Mouse (Mus musculus): ENCODE results near the gene Sae1. TPM values are rescaled to one million over a fixed set of nuclear protein-coding genes. Genes with fewer than 3 reads are reported as not detected.

Gene Sae1
- polyA plus RNA-seq, 1 experiment from 2014 or later, result 98.0 TPM

DNA sequence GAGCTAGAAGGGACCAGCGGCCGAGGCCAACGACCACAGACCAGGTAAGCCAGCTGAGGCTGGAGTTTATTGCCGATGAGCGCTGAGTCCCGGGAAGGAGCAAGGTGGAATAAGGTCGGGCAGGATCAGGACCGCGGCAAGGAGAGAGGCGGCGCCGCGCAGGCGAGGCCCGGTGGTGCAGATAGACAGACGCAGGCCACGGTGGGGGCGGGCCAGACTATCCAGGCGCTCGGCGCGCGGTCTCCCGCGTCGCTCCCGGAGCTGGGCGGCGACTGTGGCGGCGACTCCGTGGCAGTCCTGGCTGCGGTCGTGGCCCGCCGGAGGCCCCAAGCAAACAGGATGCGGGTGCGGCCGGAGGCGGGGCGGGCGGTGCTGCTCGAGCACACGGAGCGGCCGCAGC, 114.9 kb downstream of the Sae1 start:
- H3K4me3 ChIP-seq (replicated peaks), result peak overlapping the region; percentile 82
- peak overlapping the region; percentile 80 for H3K9ac ChIP-seq
- under 1% methylated on average over 46 of the region's 46 CpGs for WGBS (ENCODE audit: insufficient replicate concordance)
- ATAC-seq (ENCODE audit: insufficient read depth), result peak; percentile 76
- peak overlapping the region; percentile 98 for H3K27ac ChIP-seq (replicated peaks)
- peaks cover 57% of the 10 kb centered on the region for H3K4me1 ChIP-seq (replicated peaks)
- no peaks in the 10 kb centered on the region for H3K9me3 ChIP-seq (replicated peaks)
- peaks cover 22% of the 10 kb centered on the region for H3K36me3 ChIP-seq (replicated peaks)
- H3K27me3 ChIP-seq, result no peaks in the 10 kb centered on the region
- H3K4me2 ChIP-seq, result peak overlapping the region; percentile 99

GRCm38 (mm10) chr7:16271139-16271538, 116.5 kb downstream of the Sae1 start:
- Histone ChIP-seq H3K36me3 (replicated peaks) (peaks cover 6% of the 10 kb centered on the region), H3K9me3 (replicated peaks) (no peaks in the 10 kb centered on the region), H3K27ac (replicated peaks) (no peak overlapping the region), H3K4me3 (replicated peaks) (no peak overlapping the region), H3K4me2 (no peak overlapping the region), H3K27me3 (no peaks in the 10 kb centered on the region), H3K4me1 (replicated peaks) (peaks cover 48% of the 10 kb centered on the region), H3K9ac (no peak overlapping the region)
- 83% methylated on average over 1 of the region's 1 CpGs for WGBS (ENCODE audit: insufficient replicate concordance)
- no peak for ATAC-seq (ENCODE audit: insufficient read depth)

Other genes with a start within 250 kb of the Sae1 start
- 1.3 and 1.7 TPM in 2 replicates for gene Meis3, start 212.7 kb downstream of the Sae1 start, polyA plus RNA-seq (2015; fragmentation: Nextera tagmentation; extraction: Ambion mirVana)
- 5.6 and 6.1 TPM in 2 replicates for gene Dhx34, start 165.8 kb downstream of the Sae1 start, polyA plus RNA-seq (2015; fragmentation: Nextera tagmentation; extraction: Ambion mirVana)
- gene C5ar2, start 143.7 kb downstream of the Sae1 start, polyA plus RNA-seq (2015; fragmentation: Nextera tagmentation; extraction: Ambion mirVana), result 0.89 and 1.0 TPM in 2 replicates
- gene C5ar1, start 128.3 kb downstream of the Sae1 start, polyA plus RNA-seq (2015; fragmentation: Nextera tagmentation; extraction: Ambion mirVana), result 3.5 and 3.6 TPM in 2 replicates
- 4.4 and 5.4 TPM in 2 replicates for gene Inafm1, start 114.2 kb downstream of the Sae1 start, polyA plus RNA-seq (2015; fragmentation: Nextera tagmentation; extraction: Ambion mirVana)
- gene Ccdc9, start 101.0 kb downstream of the Sae1 start, polyA plus RNA-seq (2015; fragmentation: Nextera tagmentation; extraction: Ambion mirVana), result 10.3 and 12.3 TPM in 2 replicates
- gene Bbc3, start 79.4 kb downstream of the Sae1 start, polyA plus RNA-seq (2015; fragmentation: Nextera tagmentation; extraction: Ambion mirVana), result 4.1 and 5.9 TPM in 2 replicates
- gene Zc3h4, start 13.1 kb upstream of the Sae1 start, polyA plus RNA-seq (2015; fragmentation: Nextera tagmentation; extraction: Ambion mirVana), result 8.0 and 10.8 TPM in 2 replicates
- gene Tmem160, start 65.0 kb upstream of the Sae1 start, polyA plus RNA-seq (2015; fragmentation: Nextera tagmentation; extraction: Ambion mirVana), result 28.8 and 30.4 TPM in 2 replicates
- 0.12 and 0.17 TPM in 2 replicates for gene Npas1, start 89.9 kb upstream of the Sae1 start, polyA plus RNA-seq (2015; fragmentation: Nextera tagmentation; extraction: Ambion mirVana)
- 2.4 and 2.7 TPM in 2 replicates for gene Arhgap35, start 227.2 kb upstream of the Sae1 start, polyA plus RNA-seq (2015; fragmentation: Nextera tagmentation; extraction: Ambion mirVana)